Mouse (Mus musculus): ENCODE data around the gene Unc119b.

GRCm38 (mm10) chr5:115098195-115098594 is 36.6 kb downstream of the Unc119b start, which contains the start of gene Gm10401:
- no peak for TF ChIP-seq ZC3H11A (IDR thresholded peaks at IDR 0.05; ENCODE audit: borderline replicate concordance, low read depth, low read length)
- TF ChIP-seq ZNF384 (IDR thresholded peaks at IDR 0.05; ENCODE audit: low read depth, low read length) = no peak
